Mouse (Mus musculus): ENCODE measurements around the gene Poc1b. TPM values are rescaled to one million over a fixed set of nuclear protein-coding genes. Genes with fewer than 3 reads are reported as not detected.

Gene Poc1b
- polyA plus RNA-seq (2014; fragmentation: Nextera tagmentation; extraction: Ambion mirVana), result 18.1 and 28.9 TPM in 2 replicates

DNA sequence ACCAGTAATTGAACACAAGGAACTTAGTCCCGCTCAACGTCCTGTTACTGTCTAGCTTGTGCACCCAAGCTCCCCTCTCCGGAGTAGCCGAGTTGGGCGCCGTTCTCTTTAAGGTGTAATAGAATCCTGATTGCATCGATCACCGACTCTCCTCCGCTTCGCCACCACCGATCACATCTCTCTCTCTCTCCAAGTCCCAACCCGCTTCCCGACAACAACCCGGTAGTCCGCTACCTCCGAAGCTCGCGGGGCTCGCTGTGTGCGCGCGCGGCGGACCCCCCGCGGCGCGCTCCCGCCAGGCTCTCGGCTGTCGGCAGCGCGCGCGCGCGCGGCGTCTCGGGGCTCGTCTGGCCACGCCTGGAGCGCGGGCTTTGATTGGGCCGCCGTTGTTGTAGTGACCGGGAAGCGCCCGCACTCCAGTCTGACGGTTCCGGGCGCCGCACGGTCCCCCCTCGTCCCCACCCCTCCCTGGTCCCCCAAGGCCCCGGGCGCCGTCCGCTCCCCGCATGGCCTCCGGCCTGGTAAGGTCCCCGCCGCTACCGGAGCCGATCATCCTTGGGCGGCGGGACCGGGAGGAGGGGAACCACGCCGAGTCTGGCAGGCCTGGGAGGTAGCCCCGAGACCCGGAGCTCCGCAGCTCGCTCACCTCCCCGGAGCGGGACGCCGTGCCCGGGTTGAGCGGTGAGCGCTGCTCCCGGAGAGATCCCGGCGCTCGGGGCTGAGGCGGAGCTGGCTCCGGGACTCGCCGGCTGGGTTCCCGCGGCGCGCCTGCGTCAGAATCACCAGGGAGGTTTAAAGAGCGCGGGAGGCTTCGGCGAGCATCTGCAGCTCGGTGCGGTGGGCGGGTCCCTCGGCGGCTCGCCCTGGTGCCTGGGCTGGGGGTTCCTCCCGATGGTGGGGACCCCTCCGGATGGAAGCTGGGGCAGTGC is at the start of gene Poc1b:
Poc1b (plus strand) TSS at position 334 of the 929 bp plus-strand sequence.
- Histone ChIP-seq H3K9ac (ENCODE audit: low read depth, low read length) (peak within 1 kb of the TSS; percentile 91), H3K27ac (ENCODE audit: low read depth, low read length) (peak within 1 kb of the TSS; percentile 83), H3K27me3 (ENCODE audit: control insufficient read depth, insufficient read depth, low read length) (no peaks in the 10 kb centered on the region), H3K36me3 (ENCODE audit: control insufficient read depth, insufficient read depth, low read length) (peaks cover 17% of the 10 kb centered on the region), H3K9me3 (ENCODE audit: control insufficient read depth, low read length) (peaks cover 9% of the 10 kb centered on the region), H3K4me3 (ENCODE audit: low read length) (peak within 1 kb of the TSS; percentile 95), H3K4me1 (ENCODE audit: control insufficient read depth, insufficient read depth, low read length) (peaks cover 12% of the 10 kb centered on the region; the same call in 1 of the 2 replicates), H3K4me2 (replicated peaks; ENCODE audit: low read depth, low read length) (peak within 1 kb of the TSS; percentile 97)
- ATAC-seq (ENCODE audit: low FRiP score, low TSS enrichment), result peak; percentile 93
- WGBS, result under 1% methylated on average over 104 of the region's 106 CpGs

DNA sequence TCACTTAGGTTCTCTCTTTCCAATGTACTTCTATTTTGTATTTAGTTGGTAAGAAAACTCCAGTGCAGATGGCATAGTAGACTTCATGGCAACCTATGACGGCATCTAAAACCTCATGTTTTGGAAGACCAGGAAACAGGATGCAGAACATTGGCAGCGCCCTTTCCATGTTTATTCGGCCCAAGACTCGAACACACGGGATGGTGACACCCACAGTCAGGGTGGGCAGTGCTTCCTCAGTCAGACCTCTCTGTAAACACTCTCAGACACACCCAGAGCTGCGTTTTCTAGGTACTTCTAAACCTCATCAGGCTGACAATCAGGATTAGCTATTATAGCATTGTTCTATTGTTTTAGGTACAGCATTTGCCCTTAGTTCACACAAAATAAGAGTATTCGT is 46.2 kb upstream of the Poc1b start:
- WGBS, result 89% methylated on average over 7 of the region's 7 CpGs
- H3K27ac ChIP-seq (ENCODE audit: low read depth, low read length), result no peak overlapping the region
- no peak for ATAC-seq (ENCODE audit: low FRiP score, low TSS enrichment)
- H3K4me2 ChIP-seq (replicated peaks; ENCODE audit: low read depth, low read length), result no peak overlapping the region
- H3K4me3 ChIP-seq (ENCODE audit: low read length), result no peak overlapping the region
- no peaks in the 10 kb centered on the region for H3K9me3 ChIP-seq (ENCODE audit: control insufficient read depth, low read length)
- H3K36me3 ChIP-seq (ENCODE audit: control insufficient read depth, insufficient read depth, low read length), result no peaks in the 10 kb centered on the region
- no peak overlapping the region for H3K9ac ChIP-seq (ENCODE audit: low read depth, low read length)
- no peaks in the 10 kb centered on the region for H3K4me1 ChIP-seq (ENCODE audit: control insufficient read depth, insufficient read depth, low read length)
- H3K27me3 ChIP-seq (ENCODE audit: control insufficient read depth, insufficient read depth, low read length), result no peaks in the 10 kb centered on the region

DNA sequence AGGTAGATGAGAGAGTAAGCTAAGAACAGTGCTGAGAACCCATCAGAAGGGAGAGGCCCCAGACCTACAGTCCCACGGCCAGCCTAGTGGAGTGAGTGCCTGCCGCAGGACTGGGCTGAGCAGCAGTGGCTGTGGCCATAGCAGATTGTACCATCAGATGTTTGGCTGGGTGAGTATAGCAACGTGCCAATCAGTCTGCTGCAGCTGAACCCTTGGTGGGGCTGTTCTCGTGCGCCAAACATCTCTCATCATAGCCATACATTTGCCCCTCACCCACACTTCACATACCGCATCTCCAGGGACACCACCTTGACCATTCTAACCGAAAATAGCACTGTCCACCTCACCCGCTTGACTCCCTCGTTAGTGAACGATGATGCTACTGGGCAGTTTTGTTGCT is 45.4 kb upstream of the Poc1b start:
- WGBS, result 97% methylated on average over 10 of the region's 10 CpGs
- Histone ChIP-seq H3K27me3 (ENCODE audit: control insufficient read depth, insufficient read depth, low read length) (no peaks in the 10 kb centered on the region), H3K36me3 (ENCODE audit: control insufficient read depth, insufficient read depth, low read length) (no peaks in the 10 kb centered on the region), H3K4me1 (ENCODE audit: control insufficient read depth, insufficient read depth, low read length) (no peaks in the 10 kb centered on the region), H3K9me3 (ENCODE audit: control insufficient read depth, low read length) (no peaks in the 10 kb centered on the region), H3K9ac (ENCODE audit: low read depth, low read length) (no peak overlapping the region), H3K27ac (ENCODE audit: low read depth, low read length) (no peak overlapping the region), H3K4me3 (ENCODE audit: low read length) (no peak overlapping the region), H3K4me2 (replicated peaks; ENCODE audit: low read depth, low read length) (no peak overlapping the region)
- no peak for ATAC-seq (ENCODE audit: low FRiP score, low TSS enrichment)

DNA sequence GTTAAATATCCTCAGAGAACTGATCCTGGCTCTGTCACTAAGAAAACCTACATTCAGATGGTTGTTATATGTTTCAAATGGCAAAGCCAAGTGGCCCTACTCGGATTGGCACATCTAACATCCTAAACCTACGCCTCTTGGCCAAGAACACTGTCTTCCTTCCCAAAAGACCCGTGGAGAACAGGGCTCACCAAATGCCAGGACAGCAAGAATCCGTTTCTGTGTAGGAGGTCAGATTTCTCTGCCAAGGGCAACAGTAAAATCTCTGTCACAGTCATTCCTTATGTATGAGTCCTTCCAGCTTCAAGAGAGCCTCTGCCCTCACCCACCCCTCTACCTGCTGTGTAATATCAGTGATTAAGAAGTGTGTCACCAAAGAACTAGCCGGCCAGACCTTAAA is 44.3 kb upstream of the Poc1b start:
- Histone ChIP-seq H3K4me1 (ENCODE audit: control insufficient read depth, insufficient read depth, low read length) (no peaks in the 10 kb centered on the region), H3K4me3 (ENCODE audit: low read length) (no peak overlapping the region), H3K27me3 (ENCODE audit: control insufficient read depth, insufficient read depth, low read length) (no peaks in the 10 kb centered on the region), H3K4me2 (replicated peaks; ENCODE audit: low read depth, low read length) (no peak overlapping the region), H3K36me3 (ENCODE audit: control insufficient read depth, insufficient read depth, low read length) (no peaks in the 10 kb centered on the region), H3K9me3 (ENCODE audit: control insufficient read depth, low read length) (no peaks in the 10 kb centered on the region), H3K27ac (ENCODE audit: low read depth, low read length) (no peak overlapping the region), H3K9ac (ENCODE audit: low read depth, low read length) (no peak overlapping the region)
- 70% methylated on average over 5 of the region's 5 CpGs for WGBS
- ATAC-seq (ENCODE audit: low FRiP score, low TSS enrichment), result no peak

DNA sequence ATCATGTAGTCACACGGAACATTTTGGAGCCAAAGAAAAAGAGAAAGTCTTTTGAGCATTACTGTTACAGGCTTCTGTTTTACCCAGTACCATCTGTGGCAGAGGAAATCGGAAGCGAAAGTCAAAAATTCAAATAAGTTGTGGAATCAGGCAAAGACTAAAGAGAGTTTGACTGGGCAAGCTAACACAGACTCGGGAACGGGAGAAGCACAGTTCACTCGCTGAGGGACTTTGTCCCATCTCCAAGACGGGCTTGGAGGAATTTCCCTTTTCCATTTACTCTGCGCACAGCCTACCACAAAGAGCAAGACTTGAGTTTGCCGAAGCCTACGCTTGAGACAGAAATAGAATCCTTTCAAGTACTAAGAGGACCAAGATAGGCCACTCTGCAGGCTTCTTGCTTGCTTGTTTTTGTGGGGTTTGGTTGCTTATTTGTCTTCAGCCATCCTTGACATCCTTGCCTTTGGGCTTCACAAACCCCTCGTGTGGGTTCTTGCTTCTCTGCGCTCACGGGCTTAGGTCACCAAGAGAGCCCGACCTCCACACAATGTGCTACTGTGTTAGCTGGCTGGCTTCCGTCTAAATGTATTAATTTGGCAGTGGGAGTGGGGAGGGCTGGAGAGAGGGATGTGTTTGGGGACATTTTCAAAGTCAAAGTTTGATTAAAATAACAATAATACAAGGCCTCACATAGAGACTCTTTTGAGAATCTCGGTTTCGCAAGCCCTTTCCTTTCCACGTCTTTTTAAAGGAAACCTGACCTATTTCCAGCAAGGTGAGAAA is 30.5 kb upstream of the Poc1b start:
- Histone ChIP-seq H3K4me3 (ENCODE audit: low read length) (no peak overlapping the region), H3K36me3 (ENCODE audit: control insufficient read depth, insufficient read depth, low read length) (no peaks in the 10 kb centered on the region), H3K4me1 (ENCODE audit: control insufficient read depth, insufficient read depth, low read length) (no peaks in the 10 kb centered on the region), H3K4me2 (replicated peaks; ENCODE audit: low read depth, low read length) (no peak overlapping the region), H3K9ac (ENCODE audit: low read depth, low read length) (no peak overlapping the region), H3K27me3 (ENCODE audit: control insufficient read depth, insufficient read depth, low read length) (no peaks in the 10 kb centered on the region), H3K9me3 (ENCODE audit: control insufficient read depth, low read length) (no peaks in the 10 kb centered on the region), H3K27ac (ENCODE audit: low read depth, low read length) (no peak overlapping the region)
- ATAC-seq (ENCODE audit: low FRiP score, low TSS enrichment), result no peak
- WGBS, result 84% methylated on average over 18 of the region's 18 CpGs

DNA sequence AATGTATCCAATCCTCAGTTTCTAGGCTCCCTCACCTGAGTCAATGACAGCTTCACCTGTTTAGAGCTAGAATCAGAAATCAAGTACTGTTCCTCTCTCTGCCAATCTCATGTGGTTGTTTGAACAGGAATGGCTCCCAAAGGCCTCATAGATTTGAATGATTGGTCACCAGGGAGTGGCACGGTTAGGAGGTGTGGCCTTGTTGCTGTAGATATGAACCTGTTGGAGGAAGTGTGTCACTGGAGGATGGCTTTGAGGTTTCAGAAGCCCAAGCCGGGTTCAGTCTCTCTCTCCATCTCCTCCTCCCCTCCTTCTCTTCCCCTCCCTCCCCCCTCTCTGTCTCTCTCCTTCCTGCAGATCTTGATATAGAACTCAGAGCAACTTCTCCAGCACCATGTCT is 28.2 kb upstream of the Poc1b start:
- Histone ChIP-seq H3K4me1 (ENCODE audit: control insufficient read depth, insufficient read depth, low read length) (no peaks in the 10 kb centered on the region), H3K27me3 (ENCODE audit: control insufficient read depth, insufficient read depth, low read length) (no peaks in the 10 kb centered on the region), H3K9me3 (ENCODE audit: control insufficient read depth, low read length) (no peaks in the 10 kb centered on the region), H3K4me2 (replicated peaks; ENCODE audit: low read depth, low read length) (no peak overlapping the region), H3K36me3 (ENCODE audit: control insufficient read depth, insufficient read depth, low read length) (no peaks in the 10 kb centered on the region), H3K9ac (ENCODE audit: low read depth, low read length) (no peak overlapping the region), H3K27ac (ENCODE audit: low read depth, low read length) (no peak overlapping the region), H3K4me3 (ENCODE audit: low read length) (no peak overlapping the region)
- no peak for ATAC-seq (ENCODE audit: low FRiP score, low TSS enrichment)
- WGBS, result 78% methylated on average over 2 of the region's 2 CpGs

DNA sequence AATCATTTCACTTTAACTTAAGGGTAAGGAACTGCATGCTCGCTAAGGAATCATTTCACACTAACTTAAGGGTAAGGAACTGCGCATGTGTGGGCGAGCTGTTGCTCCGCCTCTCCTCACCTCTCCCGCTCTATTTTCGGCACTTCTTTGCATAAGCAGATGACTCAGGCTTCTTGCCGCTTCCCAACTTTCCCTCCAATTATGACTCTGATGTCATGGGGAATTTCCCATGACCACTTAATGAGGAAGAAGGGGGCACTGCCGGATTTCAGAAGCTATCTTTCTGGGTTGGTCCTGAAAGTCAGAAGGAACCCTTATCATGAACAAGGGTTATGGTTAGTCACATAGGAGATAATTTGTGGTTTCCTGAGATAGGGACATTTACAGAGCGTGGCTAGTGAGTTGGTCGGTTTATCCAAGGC is 25.3 kb upstream of the Poc1b start:
- Histone ChIP-seq H3K9me3 (ENCODE audit: control insufficient read depth, low read length) (no peaks in the 10 kb centered on the region), H3K27ac (ENCODE audit: low read depth, low read length) (no peak overlapping the region), H3K9ac (ENCODE audit: low read depth, low read length) (no peak overlapping the region), H3K4me2 (replicated peaks; ENCODE audit: low read depth, low read length) (no peak overlapping the region), H3K36me3 (ENCODE audit: control insufficient read depth, insufficient read depth, low read length) (no peaks in the 10 kb centered on the region), H3K27me3 (ENCODE audit: control insufficient read depth, insufficient read depth, low read length) (no peaks in the 10 kb centered on the region), H3K4me3 (ENCODE audit: low read length) (no peak overlapping the region), H3K4me1 (ENCODE audit: control insufficient read depth, insufficient read depth, low read length) (no peaks in the 10 kb centered on the region)
- 86% methylated on average over 10 of the region's 10 CpGs for WGBS
- no peak for ATAC-seq (ENCODE audit: low FRiP score, low TSS enrichment)

DNA sequence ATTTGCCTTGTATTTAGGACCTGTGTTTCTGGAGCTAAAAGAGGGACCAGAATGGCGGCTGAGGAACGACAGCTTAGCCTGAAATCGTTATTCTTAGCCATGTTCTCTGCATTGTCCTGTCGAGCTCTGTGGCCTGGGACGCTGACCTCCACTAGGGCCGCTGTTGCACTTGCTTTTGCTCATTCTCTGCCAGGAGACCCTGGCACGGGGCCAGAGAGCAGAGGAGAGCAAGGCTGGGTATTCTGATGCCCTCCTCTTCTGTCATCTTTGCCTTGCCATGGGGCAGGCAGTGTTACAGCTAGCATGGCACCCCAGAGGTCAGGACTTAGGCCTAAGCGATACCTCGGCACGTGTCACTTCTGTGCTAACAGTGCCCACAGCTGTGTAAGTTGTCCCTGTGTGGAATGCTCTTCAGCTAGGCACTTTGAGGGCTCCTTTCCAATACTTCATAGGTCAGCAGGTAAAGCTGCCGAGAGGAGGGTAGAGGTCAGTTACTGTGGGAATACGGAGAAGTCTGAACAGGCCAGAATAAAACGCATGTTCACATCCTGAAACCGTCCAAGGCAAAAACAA is 23.3 kb upstream of the Poc1b start:
- ATAC-seq (ENCODE audit: low FRiP score, low TSS enrichment), result no peak
- Histone ChIP-seq H3K4me1 (ENCODE audit: control insufficient read depth, insufficient read depth, low read length) (no peaks in the 10 kb centered on the region), H3K36me3 (ENCODE audit: control insufficient read depth, insufficient read depth, low read length) (no peaks in the 10 kb centered on the region), H3K9me3 (ENCODE audit: control insufficient read depth, low read length) (no peaks in the 10 kb centered on the region), H3K27me3 (ENCODE audit: control insufficient read depth, insufficient read depth, low read length) (no peaks in the 10 kb centered on the region), H3K4me3 (ENCODE audit: low read length) (no peak overlapping the region), H3K27ac (ENCODE audit: low read depth, low read length) (no peak overlapping the region), H3K9ac (ENCODE audit: low read depth, low read length) (no peak overlapping the region), H3K4me2 (replicated peaks; ENCODE audit: low read depth, low read length) (no peak overlapping the region)
- 91% methylated on average over 14 of the region's 14 CpGs for WGBS
